Comparison of ENCODE assay signal across 27 mouse cellular contexts in genomic region chrX:164430621-164431020, GRCm38 (mm10). TPM values are rescaled to one million over a fixed set of nuclear protein-coding genes. Genes with fewer than 3 reads are reported as not detected.
A peak's percentile ranks its signal among the peaks of the same experiment; 100 is the strongest.
DNase-seq lines count a peak whose midpoint lies in the region; ATAC-seq and TF ChIP-seq lines count a peak whose summit lies in the region.
"Had no signal": no experiment of that assay in that cellular context is flagged by ENCODE, and none has a peak within 500 bp of the region (broad histone marks: within the 10 kb centered on the region; RNA-seq: fewer than 3 reads in every experiment).

No protein-coding gene starts in this region.

- H3K36me3 ChIP-seq in kidney, adult 2 months (ENCODE audit: control insufficient read depth, insufficient read depth, low read length) = no peaks in the 10 kb centered on the region; the same call in 1 of the 2 replicates
- H3K36me3 ChIP-seq in kidney, postnatal 0 days (ENCODE audit: insufficient read depth, low read length) = no peaks in the 10 kb centered on the region
- H3K36me3 ChIP-seq in kidney, embryonic 16.5 days (ENCODE audit: insufficient read depth, low read length) = peaks cover 19% of the 10 kb centered on the region; the same call in 1 of the 2 replicates
- H3K36me3 ChIP-seq in intestine, embryonic 16.5 days (ENCODE audit: control insufficient read depth, insufficient read depth, low read length) = peaks cover 5% of the 10 kb centered on the region; the same call in 1 of the 2 replicates
- peaks cover 20% of the 10 kb centered on the region for H3K36me3 ChIP-seq in small intestine, adult 2 months (ENCODE audit: control insufficient read depth, insufficient read depth, low read length)
- H3K36me3 ChIP-seq in midbrain, postnatal 0 days (ENCODE audit: insufficient read depth, low read length) = no peaks in the 10 kb centered on the region

- H3K27ac ChIP-seq in kidney, adult 2 months (ENCODE audit: insufficient read depth, low read depth, low read length) = peak overlapping the region; percentile 90
- H3K27ac ChIP-seq in kidney, postnatal 0 days = no peak overlapping the region
- no peak overlapping the region for H3K27ac ChIP-seq in kidney, embryonic 16.5 days (ENCODE audit: low read length)
- H3K27ac ChIP-seq in intestine, embryonic 16.5 days (ENCODE audit: low read length) = peak overlapping the region; percentile 33; the same call in 1 of the 2 replicates
- H3K27ac ChIP-seq in small intestine, adult 2 months (ENCODE audit: insufficient read depth, low read depth, low read length) = peak overlapping the region; percentile 61
- no peak overlapping the region for H3K27ac ChIP-seq in midbrain, postnatal 0 days (ENCODE audit: low read depth, low read length)
- H3K27ac ChIP-seq: embryonic facial prominence, embryonic 12.5 days; embryonic facial prominence, embryonic 15.5 days; gastrocnemius, adult 2 months; hindbrain, embryonic 10.5 days; hindbrain, embryonic 13.5 days had no signal

- peak; percentile 54; the same call in 1 of the 2 replicates for ATAC-seq in kidney, postnatal 0 days (replicated peaks; ENCODE audit: low FRiP score, low read depth)
- ATAC-seq in kidney, embryonic 16.5 days (ENCODE audit: low FRiP score, low TSS enrichment) = no peak
- ATAC-seq in intestine, embryonic 16.5 days = no peak
- no peak for ATAC-seq in midbrain, postnatal 0 days (ENCODE audit: low FRiP score)
- ATAC-seq: forebrain, embryonic 14.5 days; forebrain, postnatal 0 days; Patski had no signal

- no peak for TF ChIP-seq POLR2A in kidney, adult 2 months (IDR thresholded peaks at IDR 0.05; ENCODE audit: low read depth, low read length)
- no peak for TF ChIP-seq POLR2A in small intestine, adult 2 months (IDR thresholded peaks at IDR 0.05; ENCODE audit: low read depth, low read length)

- H3K4me1 ChIP-seq in kidney, adult 2 months (ENCODE audit: control insufficient read depth, insufficient read depth, low read length) = peaks cover 12% of the 10 kb centered on the region; the same call in 1 of the 2 replicates
- no peaks in the 10 kb centered on the region for H3K4me1 ChIP-seq in kidney, postnatal 0 days (replicated peaks; ENCODE audit: insufficient read depth, low read length)
- H3K4me1 ChIP-seq in kidney, embryonic 16.5 days (ENCODE audit: insufficient read depth, low read length) = no peaks in the 10 kb centered on the region
- no peaks in the 10 kb centered on the region for H3K4me1 ChIP-seq in intestine, embryonic 16.5 days (ENCODE audit: control insufficient read depth, insufficient read depth, low read length)
- H3K4me1 ChIP-seq in small intestine, adult 2 months (ENCODE audit: control insufficient read depth, insufficient read depth, insufficient read length, low read length) = peaks cover 5% of the 10 kb centered on the region; the same call in 1 of the 2 replicates
- no peaks in the 10 kb centered on the region for H3K4me1 ChIP-seq in midbrain, postnatal 0 days (ENCODE audit: insufficient read depth, low read length)
- H3K4me1 ChIP-seq: embryonic facial prominence, embryonic 12.5 days; embryonic facial prominence, embryonic 15.5 days; hindbrain, embryonic 10.5 days; hindbrain, embryonic 13.5 days had no signal

- H3K4me3 ChIP-seq in kidney, adult 2 months (ENCODE audit: insufficient read depth, low read depth, low read length) = no peak overlapping the region
- no peak overlapping the region for H3K4me3 ChIP-seq in kidney, postnatal 0 days (replicated peaks; ENCODE audit: low read depth, low read length)
- no peak overlapping the region for H3K4me3 ChIP-seq in kidney, embryonic 16.5 days (ENCODE audit: low read length)
- H3K4me3 ChIP-seq in intestine, embryonic 16.5 days (ENCODE audit: low read length) = no peak overlapping the region
- no peak overlapping the region for H3K4me3 ChIP-seq in small intestine, adult 2 months (ENCODE audit: low read depth, low read length)
- H3K4me3 ChIP-seq in midbrain, postnatal 0 days (ENCODE audit: low read depth, low read length) = no peak overlapping the region
- H3K4me3 ChIP-seq: embryonic facial prominence, embryonic 12.5 days; embryonic facial prominence, embryonic 15.5 days; gastrocnemius, adult 2 months; hindbrain, embryonic 10.5 days; hindbrain, embryonic 13.5 days had no signal

- no peak overlapping the region for H3K4me2 ChIP-seq in kidney, postnatal 0 days (ENCODE audit: low read length)
- no peak overlapping the region for H3K4me2 ChIP-seq in kidney, embryonic 16.5 days (replicated peaks; ENCODE audit: low read depth, low read length)
- H3K4me2 ChIP-seq in intestine, embryonic 16.5 days (ENCODE audit: low read depth, low read length) = no peak overlapping the region
- H3K4me2 ChIP-seq in midbrain, postnatal 0 days (ENCODE audit: low read depth, low read length, poor library complexity, severe bottlenecking) = no peak overlapping the region
- H3K4me2 ChIP-seq: embryonic facial prominence, embryonic 12.5 days; embryonic facial prominence, embryonic 15.5 days; heart, embryonic 11.5 days; hindbrain, embryonic 13.5 days had no signal

- TF ChIP-seq CTCF in kidney, adult 2 months (conservative IDR thresholded peaks at IDR 0.05; ENCODE audit: insufficient read depth, insufficient read length, low read depth, low read length) = no peak
- no peak for TF ChIP-seq CTCF in kidney, postnatal 0 days (IDR thresholded peaks at IDR 0.05; ENCODE audit: low read depth)
- no peak for TF ChIP-seq CTCF in small intestine, adult 2 months (IDR thresholded peaks at IDR 0.05; ENCODE audit: extremely low read depth, insufficient read length, insufficient replicate concordance, low read depth, low read length)
- no peak for TF ChIP-seq CTCF in midbrain, postnatal 0 days (IDR thresholded peaks at IDR 0.05)

- H3K27me3 ChIP-seq in kidney, adult 2 months (replicated peaks; ENCODE audit: control insufficient read depth, insufficient read depth, low read length) = no peaks in the 10 kb centered on the region
- no peaks in the 10 kb centered on the region for H3K27me3 ChIP-seq in kidney, postnatal 0 days (ENCODE audit: insufficient read depth, low read length)
- H3K27me3 ChIP-seq in kidney, embryonic 16.5 days (ENCODE audit: insufficient read depth, low read length) = no peaks in the 10 kb centered on the region; the same call in 1 of the 2 replicates
- H3K27me3 ChIP-seq in intestine, embryonic 16.5 days (replicated peaks; ENCODE audit: control insufficient read depth, insufficient read depth, low read length) = no peaks in the 10 kb centered on the region
- H3K27me3 ChIP-seq in small intestine, adult 2 months (ENCODE audit: control insufficient read depth, insufficient read depth, low read length) = no peaks in the 10 kb centered on the region
- no peaks in the 10 kb centered on the region for H3K27me3 ChIP-seq in midbrain, postnatal 0 days (ENCODE audit: insufficient read depth, low read length)
- H3K27me3 ChIP-seq: CH12.LX; embryonic facial prominence, embryonic 12.5 days; embryonic facial prominence, embryonic 15.5 days; hindbrain, embryonic 13.5 days had no signal

- DNase-seq in kidney, adult 2 months = peak; percentile 66
- no peak for DNase-seq in kidney, postnatal 10 days
- no peak for DNase-seq in kidney, postnatal 0 days (ENCODE audit: low spot score)
- no peak for DNase-seq in midbrain, postnatal 0 days (ENCODE audit: low spot score)
- DNase-seq: adrenal gland, postnatal 10 days; adrenal gland, postnatal 36 days; B cell, adult 2 months; cerebellum, adult 18-20 months; cerebellum, adult 9-10 months; cerebellum, postnatal 14 days; forebrain, postnatal 0 days; gastrocnemius, adult 2 months; gastrocnemius, postnatal 14 days; heart, adult 11 months had no signal

- H3K9ac ChIP-seq in kidney, postnatal 0 days (ENCODE audit: low read depth, low read length) = no peak overlapping the region
- no peak overlapping the region for H3K9ac ChIP-seq in kidney, embryonic 16.5 days (replicated peaks; ENCODE audit: low read length)
- H3K9ac ChIP-seq in intestine, embryonic 16.5 days (ENCODE audit: low read depth, low read length) = no peak overlapping the region
- H3K9ac ChIP-seq in midbrain, postnatal 0 days (replicated peaks; ENCODE audit: low read length, poor library complexity, severe bottlenecking) = no peak overlapping the region
- H3K9ac ChIP-seq: embryonic facial prominence, embryonic 12.5 days; embryonic facial prominence, embryonic 15.5 days; forebrain, postnatal 0 days; hindbrain, embryonic 13.5 days had no signal

- WGBS in kidney, adult 2 months = 40% methylated on average over 6 of the region's 6 CpGs
- WGBS in kidney, postnatal 0 days = 64% methylated on average over 6 of the region's 6 CpGs
- WGBS in kidney, embryonic 16.5 days = 80% methylated on average over 6 of the region's 6 CpGs
- 71% methylated on average over 6 of the region's 6 CpGs for WGBS in intestine, embryonic 16.5 days
- 46% methylated on average over 6 of the region's 6 CpGs for WGBS in small intestine, adult 2 months
- 91% methylated on average over 6 of the region's 6 CpGs for WGBS in midbrain, postnatal 0 days

- H3K9me3 ChIP-seq in kidney, postnatal 0 days (replicated peaks; ENCODE audit: low read length) = no peaks in the 10 kb centered on the region
- H3K9me3 ChIP-seq in kidney, embryonic 16.5 days (ENCODE audit: low read length) = no peaks in the 10 kb centered on the region
- H3K9me3 ChIP-seq in intestine, embryonic 16.5 days (ENCODE audit: control insufficient read depth, low read length) = no peaks in the 10 kb centered on the region
- no peaks in the 10 kb centered on the region for H3K9me3 ChIP-seq in midbrain, postnatal 0 days (ENCODE audit: low read length)
- H3K9me3 ChIP-seq: embryonic facial prominence, embryonic 12.5 days; embryonic facial prominence, embryonic 15.5 days; G1E; hindbrain, embryonic 10.5 days; hindbrain, embryonic 13.5 days had no signal

RNA-seq across cellular contexts. Expression of gene Asb11, which starts 6.2 kb away (rescaled TPM):
- 0.87 and 1.9 TPM in 2 replicates for polyA plus RNA-seq in kidney, adult 2 months (2012; rRNA removed)
- 0.29 and 0.78 TPM in 2 replicates for polyA plus RNA-seq in kidney, postnatal 0 days (2015; fragmentation: Nextera tagmentation; extraction: Ambion mirVana)
- 0.14 and 0.26 TPM in 2 replicates for polyA plus RNA-seq in kidney, embryonic 16.5 days (2015; fragmentation: Nextera tagmentation; extraction: Ambion mirVana)
- 0.21 and 0.37 TPM in 2 replicates for polyA plus RNA-seq in intestine, embryonic 16.5 days (2015; fragmentation: Nextera tagmentation; extraction: Ambion mirVana)
- 0.14 and 2.1 TPM in 2 replicates for polyA plus RNA-seq in small intestine, adult 2 months (2012; rRNA removed)
- not detected in 2 replicates for total RNA-seq in midbrain, postnatal 0 days (2014; rRNA removed)
- polyA plus RNA-seq in midbrain, postnatal 0 days (2015; fragmentation: Nextera tagmentation; extraction: Ambion mirVana) = not detected in 2 replicates
- total RNA-seq: adrenal gland, postnatal 36 days; CH12.LX; forebrain, postnatal 0 days had no signal
- polyA plus RNA-seq: embryonic facial prominence, embryonic 12.5 days; embryonic facial prominence, embryonic 15.5 days; forebrain, embryonic 11.5 days; forebrain, embryonic 14.5 days; G1E; hindbrain, embryonic 10.5 days; hindbrain, embryonic 13.5 days; Patski had no signal

RNA-seq across cellular contexts. Expression of gene Piga, which starts 11.0 kb away (rescaled TPM):
- polyA plus RNA-seq in kidney, adult 2 months (2012; rRNA removed) = 3.2 and 3.8 TPM in 2 replicates
- 7.6 and 7.8 TPM in 2 replicates for polyA plus RNA-seq in kidney, postnatal 0 days (2015; fragmentation: Nextera tagmentation; extraction: Ambion mirVana)
- 13.6 and 14.7 TPM in 2 replicates for polyA plus RNA-seq in kidney, embryonic 16.5 days (2015; fragmentation: Nextera tagmentation; extraction: Ambion mirVana)
- polyA plus RNA-seq in intestine, embryonic 16.5 days (2015; fragmentation: Nextera tagmentation; extraction: Ambion mirVana) = 20.0 and 21.1 TPM in 2 replicates
- polyA plus RNA-seq in small intestine, adult 2 months (2012; rRNA removed) = 3.2 and 3.4 TPM in 2 replicates
- total RNA-seq in midbrain, postnatal 0 days (2014; rRNA removed) = 1.8 and 4.1 TPM in 2 replicates
- polyA plus RNA-seq in midbrain, postnatal 0 days (2015; fragmentation: Nextera tagmentation; extraction: Ambion mirVana) = 1.7 and 2.0 TPM in 2 replicates

RNA-seq across cellular contexts. Expression of gene Vegfd, which starts 57.4 kb away (rescaled TPM):
- 5.8 and 6.0 TPM in 2 replicates for polyA plus RNA-seq in kidney, adult 2 months (2012; rRNA removed)
- polyA plus RNA-seq in kidney, postnatal 0 days (2015; fragmentation: Nextera tagmentation; extraction: Ambion mirVana) = 10.9 and 13.3 TPM in 2 replicates
- 21.7 and 22.7 TPM in 2 replicates for polyA plus RNA-seq in kidney, embryonic 16.5 days (2015; fragmentation: Nextera tagmentation; extraction: Ambion mirVana)
- polyA plus RNA-seq in intestine, embryonic 16.5 days (2015; fragmentation: Nextera tagmentation; extraction: Ambion mirVana) = 2.0 and 3.2 TPM in 2 replicates
- 0.36 and 0.46 TPM in 2 replicates for polyA plus RNA-seq in small intestine, adult 2 months (2012; rRNA removed)
- 0.11 and 0.33 TPM in 2 replicates for total RNA-seq in midbrain, postnatal 0 days (2014; rRNA removed)
- 0.10 and 0.13 TPM in 2 replicates for polyA plus RNA-seq in midbrain, postnatal 0 days (2015; fragmentation: Nextera tagmentation; extraction: Ambion mirVana)
- total RNA-seq: CH12.LX had no signal
- polyA plus RNA-seq: G1E had no signal

Comparison
In these comparisons a context has a peak if more than half of its experiments do, and no peak if none do; other contexts are left out.
1. H3K27ac ChIP-seq: peak in kidney, adult 2 months (single experiment), intestine, embryonic 16.5 days (single experiment) and small intestine, adult 2 months (single experiment); none in kidney, postnatal 0 days (single experiment), kidney, embryonic 16.5 days (single experiment) and midbrain, postnatal 0 days (single experiment).